Mouse (Mus musculus): ENCODE measurements at regions not wholly inside any gene's neighbourhood (a gene's known extent, or its start where the extent isn't known, plus 50 kb on each side); places are given as distances from the start of the nearest gene placed in this dataset.

GRCm38 (mm10) chr7:115056992-115057645, 313.6 kb downstream of the Insc start:
- DNase-seq (ENCODE audit: low spot score) (peak; percentile 16), ATAC-seq (ENCODE audit: low read depth) (no peak)
- 43% methylated on average over 3 of the region's 3 CpGs for WGBS
- Histone ChIP-seq H3K4me2 (ENCODE audit: low read depth, low read length) (no peak overlapping the region), H3K36me3 (ENCODE audit: control insufficient read depth, insufficient read depth, low read length) (no peaks in the 10 kb centered on the region), H3K9ac (ENCODE audit: low read depth, low read length) (no peak overlapping the region), H3K4me1 (ENCODE audit: control insufficient read depth, insufficient read depth, low read length) (no peaks in the 10 kb centered on the region), H3K4me3 (ENCODE audit: low read depth, low read length) (no peak overlapping the region), H3K27me3 (replicated peaks; ENCODE audit: control insufficient read depth, insufficient read depth, low read length) (no peaks in the 10 kb centered on the region), H3K27ac (replicated peaks; ENCODE audit: low read depth, low read length) (no peak overlapping the region), H3K9me3 (ENCODE audit: control insufficient read depth, low read length) (no peaks in the 10 kb centered on the region)

- 14% methylated on average over 3 of the region's 3 CpGs for WGBS
- no peak overlapping the region for H3K4me2 ChIP-seq (ENCODE audit: low read depth, low read length)
- no peak overlapping the region for H3K9ac ChIP-seq (ENCODE audit: low read depth, low read length)
- no peaks in the 10 kb centered on the region for H3K36me3 ChIP-seq (ENCODE audit: control insufficient read depth, insufficient read depth, low read length)
- H3K9me3 ChIP-seq (ENCODE audit: control insufficient read depth, low read length) = no peaks in the 10 kb centered on the region
- H3K27me3 ChIP-seq (replicated peaks; ENCODE audit: control insufficient read depth, insufficient read depth, low read length) = no peaks in the 10 kb centered on the region
- peak; percentile 49 for DNase-seq (ENCODE audit: low spot score)
- peak; percentile 87 for ATAC-seq (ENCODE audit: low read depth)
- H3K4me1 ChIP-seq (ENCODE audit: control insufficient read depth, insufficient read depth, low read length) = no peaks in the 10 kb centered on the region
- H3K27ac ChIP-seq (replicated peaks; ENCODE audit: low read depth, low read length) = no peak overlapping the region
- H3K4me3 ChIP-seq (ENCODE audit: low read depth, low read length) = no peak overlapping the region
Measured at GRCm38 (mm10) chr7:115057736-115058135, 314.2 kb downstream of the Insc start.

- H3K27ac ChIP-seq (replicated peaks; ENCODE audit: low read depth, low read length) = no peak overlapping the region
- H3K4me1 ChIP-seq (ENCODE audit: control insufficient read depth, insufficient read depth, low read length) = no peaks in the 10 kb centered on the region
- H3K9ac ChIP-seq (ENCODE audit: low read depth, low read length) = no peak overlapping the region
- H3K9me3 ChIP-seq (ENCODE audit: control insufficient read depth, low read length) = no peaks in the 10 kb centered on the region
- no peaks in the 10 kb centered on the region for H3K27me3 ChIP-seq (replicated peaks; ENCODE audit: control insufficient read depth, insufficient read depth, low read length)
- H3K4me2 ChIP-seq (ENCODE audit: low read depth, low read length) = no peak overlapping the region
- DNase-seq (ENCODE audit: low spot score) (no peak), ATAC-seq (ENCODE audit: low read depth) (no peak)
- no peak overlapping the region for H3K4me3 ChIP-seq (ENCODE audit: low read depth, low read length)
- no peaks in the 10 kb centered on the region for H3K36me3 ChIP-seq (ENCODE audit: control insufficient read depth, insufficient read depth, low read length)
- WGBS = 40% methylated on average over 5 of the region's 5 CpGs
Measured at GRCm38 (mm10) chr7:115060171-115060570, 316.7 kb downstream of the Insc start.

GRCm38 (mm10) chr7:115062817-115063216, 319.3 kb downstream of the Insc start:
- no peak overlapping the region for H3K4me3 ChIP-seq (ENCODE audit: low read depth, low read length)
- no peaks in the 10 kb centered on the region for H3K4me1 ChIP-seq (ENCODE audit: control insufficient read depth, insufficient read depth, low read length)
- no peak overlapping the region for H3K4me2 ChIP-seq (ENCODE audit: low read depth, low read length)
- H3K36me3 ChIP-seq (ENCODE audit: control insufficient read depth, insufficient read depth, low read length) = no peaks in the 10 kb centered on the region
- ATAC-seq (ENCODE audit: low read depth) (no peak), DNase-seq (ENCODE audit: low spot score) (no peak)
- 52% methylated on average over 3 of the region's 3 CpGs for WGBS
- no peak overlapping the region for H3K9ac ChIP-seq (ENCODE audit: low read depth, low read length)
- no peaks in the 10 kb centered on the region for H3K9me3 ChIP-seq (ENCODE audit: control insufficient read depth, low read length)
- H3K27me3 ChIP-seq (replicated peaks; ENCODE audit: control insufficient read depth, insufficient read depth, low read length) = no peaks in the 10 kb centered on the region
- H3K27ac ChIP-seq (replicated peaks; ENCODE audit: low read depth, low read length) = no peak overlapping the region

GRCm38 (mm10) chr7:115067641-115068040, 324.1 kb downstream of the Insc start:
- Histone ChIP-seq H3K36me3 (ENCODE audit: control insufficient read depth, insufficient read depth, low read length) (no peaks in the 10 kb centered on the region), H3K9ac (ENCODE audit: low read depth, low read length) (no peak overlapping the region), H3K9me3 (ENCODE audit: control insufficient read depth, low read length) (no peaks in the 10 kb centered on the region), H3K4me1 (ENCODE audit: control insufficient read depth, insufficient read depth, low read length) (no peaks in the 10 kb centered on the region), H3K4me3 (ENCODE audit: low read depth, low read length) (no peak overlapping the region), H3K4me2 (ENCODE audit: low read depth, low read length) (no peak overlapping the region), H3K27me3 (replicated peaks; ENCODE audit: control insufficient read depth, insufficient read depth, low read length) (no peaks in the 10 kb centered on the region), H3K27ac (replicated peaks; ENCODE audit: low read depth, low read length) (no peak overlapping the region)
- WGBS = 89% methylated on average over 2 of the region's 2 CpGs
- DNase-seq (ENCODE audit: low spot score) (no peak), ATAC-seq (ENCODE audit: low read depth) (no peak)

GRCm38 (mm10) chr7:115073406-115073805, 329.9 kb downstream of the Insc start:
- Histone ChIP-seq H3K9me3 (ENCODE audit: control insufficient read depth, low read length) (no peaks in the 10 kb centered on the region), H3K27ac (replicated peaks; ENCODE audit: low read depth, low read length) (no peak overlapping the region), H3K27me3 (replicated peaks; ENCODE audit: control insufficient read depth, insufficient read depth, low read length) (no peaks in the 10 kb centered on the region), H3K4me2 (ENCODE audit: low read depth, low read length) (no peak overlapping the region), H3K9ac (ENCODE audit: low read depth, low read length) (no peak overlapping the region), H3K4me1 (ENCODE audit: control insufficient read depth, insufficient read depth, low read length) (no peaks in the 10 kb centered on the region), H3K4me3 (ENCODE audit: low read depth, low read length) (no peak overlapping the region), H3K36me3 (ENCODE audit: control insufficient read depth, insufficient read depth, low read length) (no peaks in the 10 kb centered on the region)
- DNase-seq (ENCODE audit: low spot score) (no peak), ATAC-seq (ENCODE audit: low read depth) (no peak)
- 74% methylated on average over 2 of the region's 2 CpGs for WGBS

- Histone ChIP-seq H3K4me3 (ENCODE audit: low read depth, low read length) (no peak overlapping the region), H3K4me2 (ENCODE audit: low read depth, low read length) (no peak overlapping the region), H3K36me3 (ENCODE audit: control insufficient read depth, insufficient read depth, low read length) (no peaks in the 10 kb centered on the region), H3K9ac (ENCODE audit: low read depth, low read length) (no peak overlapping the region), H3K27me3 (replicated peaks; ENCODE audit: control insufficient read depth, insufficient read depth, low read length) (no peaks in the 10 kb centered on the region), H3K27ac (replicated peaks; ENCODE audit: low read depth, low read length) (no peak overlapping the region), H3K9me3 (ENCODE audit: control insufficient read depth, low read length) (no peaks in the 10 kb centered on the region), H3K4me1 (ENCODE audit: control insufficient read depth, insufficient read depth, low read length) (no peaks in the 10 kb centered on the region)
- no peak for DNase-seq (ENCODE audit: low spot score)
- ATAC-seq (ENCODE audit: low read depth) = no peak
- WGBS = 91% methylated on average over 4 of the region's 4 CpGs
Measured at GRCm38 (mm10) chr7:115076781-115077180, 333.3 kb downstream of the Insc start.

- no peaks in the 10 kb centered on the region for H3K9me3 ChIP-seq (ENCODE audit: control insufficient read depth, low read length)
- H3K36me3 ChIP-seq (ENCODE audit: control insufficient read depth, insufficient read depth, low read length) = no peaks in the 10 kb centered on the region
- no peak overlapping the region for H3K4me3 ChIP-seq (ENCODE audit: low read depth, low read length)
- no peak overlapping the region for H3K9ac ChIP-seq (ENCODE audit: low read depth, low read length)
- ATAC-seq (ENCODE audit: low read depth) (no peak), DNase-seq (ENCODE audit: low spot score) (no peak)
- no peak overlapping the region for H3K27ac ChIP-seq (replicated peaks; ENCODE audit: low read depth, low read length)
- H3K4me2 ChIP-seq (ENCODE audit: low read depth, low read length) = no peak overlapping the region
- WGBS = 80% methylated on average over 3 of the region's 3 CpGs
- no peaks in the 10 kb centered on the region for H3K4me1 ChIP-seq (ENCODE audit: control insufficient read depth, insufficient read depth, low read length)
- no peaks in the 10 kb centered on the region for H3K27me3 ChIP-seq (replicated peaks; ENCODE audit: control insufficient read depth, insufficient read depth, low read length)
Measured at GRCm38 (mm10) chr7:115084711-115085380, 341.4 kb downstream of the Insc start.

Data from embryonic facial prominence, embryonic 14.5 days (tissue).